Mouse (Mus musculus) liver, postnatal 0 days (tissue): ENCODE measurements around the gene Trpm1. TPM values are rescaled to one million over a fixed set of nuclear protein-coding genes. Genes with fewer than 3 reads are reported as not detected.

Experiments used
- ATAC-seq: fragments of 200-750 bp; cut with Nextera tagmentation; 2 replicates; pipeline ENCODE4 v1.8.0; 2017; ENCODE audit warnings: mild to moderate bottlenecking, moderate library complexity
- DNase-seq: peaks from one replicate; pipeline ENCODE4 v3.0.0-alpha.2; 2016
- H3K27ac ChIP-seq: fragments of 300-500 bp; sonication (generic); 2 replicates; pipeline ENCODE4 v1.5.1; 2014; ENCODE audit warnings: antibody characterized with exemption, moderate library complexity, mild to moderate bottlenecking, low read depth
- H3K27me3 ChIP-seq: fragments of 300-500 bp; sonication (generic); 2 replicates; pipeline ENCODE4 v1.6.1; 2014; ENCODE audit warnings: low read length, control low read depth, mixed read lengths; ENCODE audit not compliant: insufficient read depth
- H3K36me3 ChIP-seq: fragments of 300-500 bp; sonication (generic); replicated peaks from 2 replicates; pipeline ENCODE4 v1.6.1; 2014; ENCODE audit warnings: mild to moderate bottlenecking, control low read depth, low read length, moderate library complexity, mixed read lengths; ENCODE audit not compliant: insufficient read depth
- H3K4me1 ChIP-seq: fragments of 300-500 bp; sonication (generic); 2 replicates; pipeline ENCODE4 v1.6.1; 2014; ENCODE audit warnings: antibody characterized with exemption, mild to moderate bottlenecking, control low read depth; ENCODE audit not compliant: insufficient read depth
- H3K4me2 ChIP-seq: fragments of 300-500 bp; sonication (generic); 2 replicates; pipeline ENCODE4 v1.6.1; 2014; ENCODE audit warnings: low read depth, mild to moderate bottlenecking, low read length, moderate library complexity, mixed read lengths
- H3K4me3 ChIP-seq: fragments of 300-500 bp; sonication (generic); 2 replicates; pipeline ENCODE4 v1.5.1; 2014; ENCODE audit warnings: low read depth, low read length
- H3K9ac ChIP-seq: fragments of 300-500 bp; sonication (generic); replicated peaks from 2 replicates; pipeline ENCODE4 v1.6.1; 2014; ENCODE audit warnings: mild to moderate bottlenecking, moderate library complexity
- H3K9me3 ChIP-seq: fragments of 300-500 bp; sonication (generic); 2 replicates; pipeline ENCODE4 v1.6.1; 2016; ENCODE audit warnings: mild to moderate bottlenecking, control low read depth, low read length, mixed read lengths
- CTCF ChIP-seq: sonication (generic); IDR thresholded peaks from 2 replicates; pipeline ENCODE4 v1.5.1; 2016; ENCODE audit warnings: antibody characterized with exemption, low read depth
- EP300 ChIP-seq: IDR thresholded peaks from 2 replicates; pipeline ENCODE4 v1.6.1; 2016; ENCODE audit warnings: antibody characterized with exemption, low read depth, mild to moderate bottlenecking
- WGBS: fragments of 180-500 bp; shearing (Covaris S2); extraction: QIAGEN DNeasy Blood & Tissue Kit; methylation state at CpG from one replicate; pipeline ENCODE4 v1.1.7; 2014; ENCODE audit not compliant: insufficient replicate concordance; 5-methylcytosine and 5-hydroxymethylcytosine counted together
- polyA plus RNA-seq: library from polyadenylated mRNA; unstranded; fragments of >200 nt; fragmentation: Nextera tagmentation; extraction: Ambion mirVana; gene quantifications from 2 replicates; pipeline ENCODE4 v1.2.1, GENCODE M21; 2015

The Trpm1 gene
- polyA plus RNA-seq, 1 experiment from 2014 or later, result not detected

DNA sequence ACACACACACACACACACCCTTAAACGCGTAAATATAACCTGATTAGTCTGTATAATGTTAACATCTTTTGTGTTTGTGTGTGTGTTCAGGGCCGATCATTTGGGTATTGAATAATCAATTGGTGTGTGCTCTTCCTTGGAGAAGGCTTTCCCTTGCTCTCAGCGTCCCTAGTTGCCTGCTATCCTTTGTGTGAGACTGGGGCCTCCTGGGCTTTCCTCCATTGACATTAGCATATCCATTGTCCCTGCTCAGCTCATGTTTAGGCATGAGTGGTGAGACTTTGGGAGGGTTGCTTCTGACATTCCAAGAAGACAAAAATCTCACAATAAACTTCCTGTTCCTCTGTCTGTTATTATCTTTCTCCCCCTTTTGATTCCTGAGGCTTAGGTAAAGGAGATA, 118.3 kb downstream of the Trpm1 start:
- no peaks in the 10 kb centered on the region for H3K4me1 ChIP-seq
- 54% methylated on average over 4 of the region's 4 CpGs for WGBS
- H3K27me3 ChIP-seq, result peaks cover 18% of the 10 kb centered on the region
- H3K4me3 ChIP-seq, result no peak overlapping the region
- no peak overlapping the region for H3K9ac ChIP-seq
- H3K36me3 ChIP-seq, result no peaks in the 10 kb centered on the region
- no peaks in the 10 kb centered on the region for H3K9me3 ChIP-seq
- DNase-seq (no peak), ATAC-seq (no peak)
- no peak overlapping the region for H3K4me2 ChIP-seq
- TF ChIP-seq CTCF, result no peak
- no peak for TF ChIP-seq EP300
- no peak overlapping the region for H3K27ac ChIP-seq

DNA sequence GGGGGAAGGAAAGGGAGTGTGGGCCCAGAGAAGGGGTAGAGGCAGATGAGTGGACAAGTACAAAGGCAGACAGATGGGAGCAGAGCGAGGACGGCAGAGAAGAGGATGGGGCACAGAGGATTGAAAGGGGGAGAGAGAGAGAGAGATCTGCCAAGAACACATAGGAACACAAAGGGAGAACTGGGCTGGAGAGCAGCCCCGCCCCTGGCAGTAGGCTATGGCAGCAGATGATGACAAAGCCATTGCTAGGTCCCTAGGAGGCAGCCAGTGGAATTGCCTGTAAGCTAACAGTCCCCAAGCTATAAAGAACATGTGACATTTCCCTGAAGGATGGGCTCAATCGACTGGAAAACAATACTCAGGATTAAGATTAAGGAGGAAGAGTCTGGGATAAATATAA, 121.9 kb downstream of the Trpm1 start:
- Histone ChIP-seq H3K27me3 (no peaks in the 10 kb centered on the region), H3K4me3 (no peak overlapping the region), H3K36me3 (no peaks in the 10 kb centered on the region), H3K4me2 (no peak overlapping the region), H3K9me3 (no peaks in the 10 kb centered on the region), H3K27ac (no peak overlapping the region), H3K4me1 (no peaks in the 10 kb centered on the region), H3K9ac (no peak overlapping the region)
- DNase-seq, result no peak
- WGBS, result 64% methylated on average over 4 of the region's 4 CpGs
- TF ChIP-seq CTCF (no peak), EP300 (no peak)
- ATAC-seq, result no peak

DNA sequence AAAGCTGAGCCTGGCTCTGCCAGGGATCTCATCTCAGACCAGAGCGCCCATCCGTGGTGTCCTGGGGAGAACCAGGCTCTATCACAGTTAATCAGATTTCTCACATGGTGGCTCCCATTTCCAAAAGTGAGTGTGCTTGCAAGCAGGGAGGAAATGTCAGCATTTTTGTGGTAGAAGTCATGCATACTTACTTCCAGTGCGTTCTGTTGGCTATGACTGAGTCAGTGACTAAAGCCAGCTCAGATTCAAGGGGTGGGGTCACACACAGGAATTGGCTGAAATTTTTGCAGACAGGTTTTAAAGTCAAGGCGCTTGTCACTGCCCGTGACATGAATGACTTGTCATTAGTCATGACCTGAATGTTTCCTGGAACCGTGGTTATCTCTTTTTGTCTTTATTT, 123.3 kb downstream of the Trpm1 start:
- ATAC-seq, result no peak
- Histone ChIP-seq H3K27me3 (no peaks in the 10 kb centered on the region), H3K4me1 (no peaks in the 10 kb centered on the region), H3K4me3 (no peak overlapping the region), H3K36me3 (no peaks in the 10 kb centered on the region), H3K4me2 (no peak overlapping the region), H3K9me3 (no peaks in the 10 kb centered on the region), H3K9ac (no peak overlapping the region), H3K27ac (no peak overlapping the region)
- TF ChIP-seq CTCF (no peak), EP300 (no peak)
- WGBS, result 36% methylated on average over 6 of the region's 6 CpGs
- no peak for DNase-seq

DNA sequence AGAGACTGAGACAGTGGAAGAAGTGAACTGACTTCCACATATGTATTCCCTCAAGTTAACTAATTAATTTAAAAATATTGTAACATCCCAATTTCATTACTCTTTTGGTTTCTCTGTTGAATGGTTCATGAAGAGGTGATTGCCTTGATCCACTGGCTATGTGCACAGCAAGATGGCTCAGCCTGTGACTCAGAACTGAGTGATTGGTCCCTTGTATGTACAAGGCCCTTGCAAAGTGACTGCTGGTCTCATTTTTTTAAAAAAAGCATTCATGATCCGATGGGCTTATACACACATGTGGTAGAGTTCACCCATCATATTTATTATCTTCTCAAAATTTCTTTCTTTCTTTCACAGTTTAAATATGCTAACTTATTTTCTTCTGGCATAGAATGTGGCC, 124.9 kb downstream of the Trpm1 start:
- no peaks in the 10 kb centered on the region for H3K9me3 ChIP-seq
- H3K4me2 ChIP-seq, result no peak overlapping the region
- no peaks in the 10 kb centered on the region for H3K4me1 ChIP-seq
- DNase-seq, result no peak
- H3K9ac ChIP-seq, result no peak overlapping the region
- TF ChIP-seq CTCF (no peak), EP300 (no peak)
- no peaks in the 10 kb centered on the region for H3K27me3 ChIP-seq
- WGBS, result 67% methylated on average over 1 of the region's 1 CpGs
- no peak overlapping the region for H3K4me3 ChIP-seq
- no peaks in the 10 kb centered on the region for H3K36me3 ChIP-seq
- no peak for ATAC-seq
- no peak overlapping the region for H3K27ac ChIP-seq

DNA sequence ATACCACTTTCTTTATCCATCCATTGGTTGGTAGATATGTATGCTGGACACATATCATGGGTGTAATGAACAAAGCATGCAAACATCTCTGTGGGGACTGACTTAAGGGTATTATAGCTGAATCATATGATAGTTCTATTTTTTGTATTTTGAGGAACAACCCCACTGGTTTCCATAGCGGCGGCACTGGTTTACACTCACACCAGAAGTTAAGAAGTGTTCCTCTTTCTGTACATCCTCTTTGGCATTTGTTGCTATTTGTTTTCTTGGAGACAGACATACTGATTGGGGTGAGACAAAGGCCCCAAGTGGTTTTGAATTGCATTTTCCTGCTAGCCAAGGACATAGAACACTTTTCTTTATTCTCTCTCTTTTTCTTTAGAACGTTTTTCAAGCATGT, 125.9 kb downstream of the Trpm1 start:
- DNase-seq (no peak), ATAC-seq (no peak)
- Histone ChIP-seq H3K4me2 (no peak overlapping the region), H3K4me1 (no peaks in the 10 kb centered on the region), H3K27me3 (no peaks in the 10 kb centered on the region), H3K27ac (no peak overlapping the region), H3K9me3 (no peaks in the 10 kb centered on the region), H3K4me3 (no peak overlapping the region), H3K36me3 (no peaks in the 10 kb centered on the region), H3K9ac (no peak overlapping the region)
- 43% methylated on average over 3 of the region's 3 CpGs for WGBS
- TF ChIP-seq EP300 (no peak), CTCF (no peak)

DNA sequence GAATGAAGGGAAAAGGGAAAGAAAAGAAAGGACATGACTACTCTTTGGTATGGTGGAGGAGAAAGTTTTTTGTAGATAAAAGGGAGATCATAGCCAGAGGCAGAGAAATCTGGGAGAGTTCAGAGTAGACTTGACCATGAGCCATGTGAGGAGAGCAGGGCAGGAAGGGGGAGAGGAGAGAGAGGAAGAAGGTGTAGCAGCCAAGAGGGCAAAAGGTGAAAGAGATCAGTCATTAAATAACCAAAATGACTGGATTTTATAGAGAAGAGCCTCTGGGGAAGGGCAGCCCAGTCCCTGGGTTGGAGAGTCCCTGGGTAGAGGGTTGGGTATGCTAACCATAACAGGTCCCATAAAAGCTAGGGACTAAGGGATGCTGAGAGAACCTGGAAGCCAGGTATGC, 132.9 kb downstream of the Trpm1 start:
- DNase-seq (no peak), ATAC-seq (no peak)
- Histone ChIP-seq H3K9me3 (no peaks in the 10 kb centered on the region), H3K27ac (no peak overlapping the region), H3K4me1 (peaks cover 7% of the 10 kb centered on the region), H3K4me2 (peak overlapping the region; percentile 71), H3K9ac (no peak overlapping the region), H3K27me3 (no peaks in the 10 kb centered on the region), H3K4me3 (0 out of 2 replicates have a peak overlapping the region, but pooled peaks have one; percentile 82), H3K36me3 (0 out of 2 replicates have a peak, but pooled peaks cover 6% of the 10 kb centered on the region)
- TF ChIP-seq CTCF, result no peak
- no peak for TF ChIP-seq EP300

DNA sequence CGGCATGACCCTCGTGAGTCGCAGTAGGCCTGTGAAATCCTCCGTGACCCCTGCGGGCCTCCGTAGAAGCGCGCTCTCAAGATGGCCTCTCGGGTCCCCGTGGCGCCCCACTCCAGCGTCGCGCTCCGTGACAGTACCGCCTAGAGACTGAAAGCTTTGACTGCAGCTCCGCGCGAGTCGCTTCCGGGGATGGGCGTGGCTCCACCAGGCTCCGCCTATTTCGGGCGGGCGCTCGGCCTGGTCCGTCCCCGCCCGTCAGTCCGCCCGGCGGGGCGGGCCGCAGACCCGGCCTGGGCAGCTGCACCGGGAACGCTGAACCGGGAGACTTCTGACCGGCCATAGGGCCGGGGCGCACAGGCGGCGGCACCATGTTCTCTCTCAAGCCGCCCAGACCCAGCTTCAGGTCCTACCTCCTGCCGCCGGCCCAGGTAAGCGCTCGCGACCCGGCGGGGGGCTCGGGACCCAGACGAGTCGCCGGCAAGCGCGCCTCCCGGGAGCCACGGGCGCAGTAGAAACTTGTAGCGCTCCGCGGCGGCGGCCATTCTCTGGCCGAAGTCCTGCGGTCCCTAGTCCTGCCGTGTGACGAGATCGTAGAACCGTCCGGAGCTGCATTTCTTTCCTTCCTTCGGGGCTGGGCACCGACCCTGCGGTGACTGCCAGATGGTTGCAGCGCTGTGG, 133.9 kb downstream of the Trpm1 start, which contains the start of gene Mtmr10:
Gene Mtmr10, plus strand, starts transcription at position 240 of the 678 bp plus-strand sequence.
- peak within 1 kb of the TSS; percentile 84 for H3K9ac ChIP-seq
- 0 out of 2 replicates have a peak, but pooled peaks cover 6% of the 10 kb centered on the region for H3K36me3 ChIP-seq
- DNase-seq, result peak; percentile 98
- H3K27me3 ChIP-seq, result no peaks in the 10 kb centered on the region
- peak within 1 kb of the TSS; percentile 71 for H3K4me2 ChIP-seq
- peak within 1 kb of the TSS; percentile 89 for H3K27ac ChIP-seq
- TF ChIP-seq CTCF, result peak; percentile 51
- no peak for TF ChIP-seq EP300
- peaks cover 13% of the 10 kb centered on the region for H3K4me1 ChIP-seq
- peak; percentile 99 for ATAC-seq
- peak within 1 kb of the TSS; percentile 82 for H3K4me3 ChIP-seq
- H3K9me3 ChIP-seq, result no peaks in the 10 kb centered on the region
- WGBS, result under 1% methylated on average over 71 of the region's 77 CpGs
